Mouse (Mus musculus): ENCODE results near the gene Kif13a.

DNA sequence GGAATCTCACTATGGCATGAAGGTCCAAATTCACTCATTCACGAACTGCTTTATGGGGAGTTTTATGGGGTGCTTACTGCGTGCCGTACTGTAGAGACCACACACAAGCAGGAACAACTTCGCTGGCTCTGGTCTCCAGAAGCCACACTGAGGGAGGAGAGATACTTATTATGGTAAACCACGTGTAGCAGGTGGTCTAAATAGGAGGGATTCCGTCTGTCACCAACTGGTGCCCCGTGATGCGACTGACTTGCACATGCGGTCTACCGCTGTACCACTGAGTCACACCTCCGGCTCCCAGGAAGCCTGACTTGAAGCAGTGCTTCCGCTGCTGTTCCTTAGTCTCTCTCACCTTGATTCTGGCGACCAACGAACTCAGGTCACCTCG is 986 bp upstream of the Kif13a start:
- no peak for TF ChIP-seq CTCF (IDR thresholded peaks at IDR 0.05; ENCODE audit: extremely low read depth, insufficient read length, insufficient replicate concordance, low read depth, low read length)
- no peak for TF ChIP-seq POLR2A (IDR thresholded peaks at IDR 0.05; ENCODE audit: low read depth, low read length)
